ENCODE assay signal across 8 mouse cellular contexts in genomic region chr16:4068588-4068987, GRCm38 (mm10). TPM values are rescaled to one million over a fixed set of nuclear protein-coding genes. Genes with fewer than 3 reads are reported as not detected.
A peak's percentile ranks its signal among the peaks of the same experiment; 100 is the strongest.
DNase-seq lines count a peak whose midpoint lies in the region; ATAC-seq and TF ChIP-seq lines count a peak whose summit lies in the region.

No protein-coding gene starts in this region.

- no peak overlapping the region for H3K4me2 ChIP-seq in midbrain, embryonic 16.5 days (ENCODE audit: low read length)
- no peak overlapping the region for H3K4me2 ChIP-seq in hindbrain, embryonic 15.5 days
- H3K4me2 ChIP-seq in limb, embryonic 15.5 days, result no peak overlapping the region

- POLR2A ChIA-PET in Patski (lab: Charles Lee), result no interaction called here

- H3K27me3 ChIP-seq in midbrain, embryonic 10.5 days (ENCODE audit: low read depth, poor library complexity, severe bottlenecking), result no peaks in the 10 kb centered on the region
- H3K27me3 ChIP-seq in midbrain, embryonic 16.5 days (ENCODE audit: control insufficient read depth, insufficient read depth, low read depth, low read length), result no peaks in the 10 kb centered on the region
- H3K27me3 ChIP-seq in Patski, result no peaks in the 10 kb centered on the region
- H3K27me3 ChIP-seq in hindbrain, embryonic 15.5 days, result no peaks in the 10 kb centered on the region
- no peaks in the 10 kb centered on the region for H3K27me3 ChIP-seq in limb, embryonic 15.5 days

- H3K4me3 ChIP-seq in midbrain, embryonic 10.5 days, result no peak overlapping the region
- H3K4me3 ChIP-seq in midbrain, embryonic 16.5 days (ENCODE audit: low read depth, low read length), result no peak overlapping the region
- no peak overlapping the region for H3K4me3 ChIP-seq in hindbrain, embryonic 15.5 days
- no peak overlapping the region for H3K4me3 ChIP-seq in limb, embryonic 15.5 days

- H3K9me3 ChIP-seq in midbrain, embryonic 10.5 days (replicated peaks), result no peaks in the 10 kb centered on the region
- no peaks in the 10 kb centered on the region for H3K9me3 ChIP-seq in midbrain, embryonic 16.5 days (replicated peaks; ENCODE audit: control insufficient read depth, low read length, poor library complexity, severe bottlenecking)
- H3K9me3 ChIP-seq in hindbrain, embryonic 15.5 days, result no peaks in the 10 kb centered on the region
- H3K9me3 ChIP-seq in limb, embryonic 15.5 days, result no peaks in the 10 kb centered on the region

- no peak overlapping the region for H3K9ac ChIP-seq in midbrain, embryonic 16.5 days (ENCODE audit: low read depth, low read length)
- H3K9ac ChIP-seq in hindbrain, embryonic 15.5 days, result no peak overlapping the region
- H3K9ac ChIP-seq in limb, embryonic 15.5 days, result no peak overlapping the region

- no peak for ATAC-seq in midbrain, embryonic 16.5 days
- peak; percentile 35 for ATAC-seq in Patski
- ATAC-seq in hindbrain, embryonic 15.5 days (ENCODE audit: low FRiP score, low read depth), result peak; percentile 56; the same call in 1 of the 2 replicates
- ATAC-seq in limb, embryonic 15.5 days (ENCODE audit: insufficient number of reproducible peaks, low FRiP score, low TSS enrichment, low read depth), result 0 out of 2 replicates have a peak, but pooled peaks have one; percentile 52
- ATAC-seq in neutrophil, adult 5-6 weeks (ENCODE audit: extremely low read depth, insufficient number of reproducible peaks, low FRiP score, poor library complexity, severe bottlenecking), result peak; percentile 30; the same call in 1 of the 2 replicates

- CTCF ChIA-PET in Patski (lab: Charles Lee), result interaction anchor here (1.3 to 1.4 kb wide), 2 partner anchors 10 to 220 kb away, joined by 3 read pairs; no protein-coding TSS in a partner anchor

- in situ Hi-C loops in Patski (cut with MboI; ENCODE audit: low pct_unique_long_range_greater_than_20kb), result loop anchor here (5.0 to 25.0 kb wide), 3 partner anchors 146 to 469 kb away; partner anchors contain the start of genes Crebbp and Srl

- DNase-seq in midbrain, embryonic 10.5 days (ENCODE audit: low spot score), result peak; percentile 34
- DNase-seq in Patski (ENCODE audit: low read depth, low spot score), result no peak
- peak; percentile 16 for DNase-seq in embryo, embryonic 11.5 days (ENCODE audit: low read depth, low spot score)
- DNase-seq in urinary bladder, postnatal 25 days (ENCODE audit: low spot score), result peak; percentile 38

- H3K4me1 ChIP-seq in midbrain, embryonic 10.5 days, result no peaks in the 10 kb centered on the region
- no peaks in the 10 kb centered on the region for H3K4me1 ChIP-seq in midbrain, embryonic 16.5 days (ENCODE audit: control insufficient read depth, insufficient read depth, low read length)
- H3K4me1 ChIP-seq in hindbrain, embryonic 15.5 days (replicated peaks), result no peaks in the 10 kb centered on the region
- H3K4me1 ChIP-seq in limb, embryonic 15.5 days, result no peaks in the 10 kb centered on the region

- WGBS in midbrain, embryonic 10.5 days, result 64% methylated on average over 8 of the region's 8 CpGs
- WGBS in midbrain, embryonic 16.5 days, result 60% methylated on average over 8 of the region's 8 CpGs
- 55% methylated on average over 8 of the region's 8 CpGs for WGBS in hindbrain, embryonic 15.5 days
- WGBS in limb, embryonic 15.5 days, result 62% methylated on average over 8 of the region's 8 CpGs

- peak; percentile 79 for TF ChIP-seq CTCF in Patski (IDR thresholded peaks at IDR 0.05)

- peaks cover 54% of the 10 kb centered on the region for H3K36me3 ChIP-seq in midbrain, embryonic 10.5 days
- H3K36me3 ChIP-seq in midbrain, embryonic 16.5 days (ENCODE audit: control insufficient read depth, insufficient read depth, low read length), result peaks cover 11% of the 10 kb centered on the region
- peaks cover 47% of the 10 kb centered on the region for H3K36me3 ChIP-seq in hindbrain, embryonic 15.5 days
- peaks cover 50% of the 10 kb centered on the region for H3K36me3 ChIP-seq in limb, embryonic 15.5 days

- no peak overlapping the region for H3K27ac ChIP-seq in midbrain, embryonic 10.5 days (replicated peaks)
- no peak overlapping the region for H3K27ac ChIP-seq in midbrain, embryonic 16.5 days (ENCODE audit: low read length)
- no peak overlapping the region for H3K27ac ChIP-seq in hindbrain, embryonic 15.5 days (replicated peaks)
- H3K27ac ChIP-seq in limb, embryonic 15.5 days, result no peak overlapping the region

RNA-seq across cellular contexts. Expression of gene Trap1, which starts 9.0 kb away (rescaled TPM):
- polyA plus RNA-seq in midbrain, embryonic 10.5 days (2016; fragmentation: Nextera tagmentation; extraction: Ambion mirVana), result 85.5 and 90.6 TPM in 2 replicates
- polyA plus RNA-seq in midbrain, embryonic 16.5 days (2015; fragmentation: Nextera tagmentation; extraction: Ambion mirVana), result 48.4 and 53.2 TPM in 2 replicates
- polyA plus RNA-seq in Patski (2021), result 128 TPM
- 52.4 and 54.4 TPM in 2 replicates for polyA plus RNA-seq in hindbrain, embryonic 15.5 days (2015; fragmentation: Nextera tagmentation; extraction: Ambion mirVana)
- 75.7 and 86.1 TPM in 2 replicates for polyA plus RNA-seq in limb, embryonic 15.5 days (2015; fragmentation: Nextera tagmentation; extraction: Ambion mirVana)
- 43.1 and 47.7 TPM in 2 replicates for total RNA-seq in neutrophil, adult 5-6 weeks (2017)

RNA-seq across cellular contexts. Expression of gene Dnase1, which starts 31.8 kb away (rescaled TPM):
- 5.3 and 6.5 TPM in 2 replicates for polyA plus RNA-seq in midbrain, embryonic 10.5 days (2016; fragmentation: Nextera tagmentation; extraction: Ambion mirVana)
- polyA plus RNA-seq in midbrain, embryonic 16.5 days (2015; fragmentation: Nextera tagmentation; extraction: Ambion mirVana), result 6.1 and 6.7 TPM in 2 replicates
- polyA plus RNA-seq in Patski (2021), result 6.7 TPM
- polyA plus RNA-seq in hindbrain, embryonic 15.5 days (2015; fragmentation: Nextera tagmentation; extraction: Ambion mirVana), result 4.3 and 7.8 TPM in 2 replicates
- polyA plus RNA-seq in limb, embryonic 15.5 days (2015; fragmentation: Nextera tagmentation; extraction: Ambion mirVana), result 3.1 and 4.2 TPM in 2 replicates
- total RNA-seq in neutrophil, adult 5-6 weeks (2017), result 0.37 and 0.47 TPM in 2 replicates
